ENCODE assay signal across 10 mouse cellular contexts in the genomic region with DNA sequence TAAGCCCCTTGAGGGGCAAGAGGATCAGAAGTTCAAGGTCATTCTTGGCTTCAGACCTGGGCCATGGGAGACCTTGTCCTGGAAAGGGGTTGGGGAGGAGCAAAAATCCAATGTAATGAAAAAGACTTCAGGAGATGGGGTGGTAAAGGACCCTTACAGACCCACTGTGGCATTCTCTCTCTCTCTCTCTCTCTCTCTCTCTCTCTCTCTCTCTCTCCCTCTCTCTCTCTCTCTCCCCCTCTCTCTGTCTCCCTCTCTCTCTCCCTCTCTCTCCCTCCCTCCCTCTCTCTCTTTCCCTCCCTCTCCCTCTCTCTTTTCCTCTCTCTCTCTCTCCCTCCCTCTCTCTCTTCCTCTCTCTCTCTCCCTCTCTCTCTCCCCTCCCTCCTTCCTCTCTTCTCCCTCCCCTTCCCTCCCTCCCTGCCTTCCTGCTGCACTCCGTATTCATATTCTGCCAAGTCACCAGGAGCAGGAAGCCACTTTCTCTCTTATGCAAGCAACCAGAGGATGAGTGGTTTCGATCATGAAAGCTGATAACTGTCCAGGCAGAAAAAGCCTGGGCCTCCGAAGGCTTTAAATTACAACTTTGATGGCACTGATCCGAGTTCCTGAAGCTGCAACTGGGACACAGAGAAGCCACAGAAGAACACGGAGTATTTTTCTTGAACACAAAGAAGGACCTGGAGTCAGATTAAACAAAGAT.
DNase-seq lines count a peak whose midpoint lies in the region; ATAC-seq and TF ChIP-seq lines count a peak whose summit lies in the region.
"Had no signal": no experiment of that assay in that cellular context is flagged by ENCODE, and none has a peak within 500 bp of the region (broad histone marks: within the 10 kb centered on the region; RNA-seq: fewer than 3 reads in every experiment).

No protein-coding gene starts in this region.

- H3K27me3 ChIP-seq in heart, embryonic 13.5 days (replicated peaks): no peaks in the 10 kb centered on the region
- H3K27me3 ChIP-seq in C2C12 (ENCODE audit: control insufficient read depth, insufficient read depth, insufficient read length): no peaks in the 10 kb centered on the region
- no peaks in the 10 kb centered on the region for H3K27me3 ChIP-seq in liver, embryonic 13.5 days
- no peaks in the 10 kb centered on the region for H3K27me3 ChIP-seq in midbrain, embryonic 13.5 days
- H3K27me3 ChIP-seq: limb, embryonic 13.5 days had no signal

- H3ac ChIP-seq in C2C12 (ENCODE audit: control insufficient read depth, insufficient read length, low read depth): no peak overlapping the region

- H3K27ac ChIP-seq in heart, embryonic 13.5 days (replicated peaks): no peak overlapping the region
- 0 out of 2 replicates have a peak overlapping the region, but pooled peaks have one; percentile 16 for H3K27ac ChIP-seq in liver, embryonic 13.5 days
- no peak overlapping the region for H3K27ac ChIP-seq in midbrain, embryonic 13.5 days
- H3K27ac ChIP-seq: hindbrain, embryonic 14.5 days; limb, embryonic 13.5 days had no signal

- 17% methylated on average over 5 of the region's 5 CpGs for WGBS in heart, embryonic 13.5 days
- WGBS in liver, embryonic 13.5 days (ENCODE audit: insufficient replicate concordance): 9% methylated on average over 5 of the region's 5 CpGs
- 47% methylated on average over 5 of the region's 5 CpGs for WGBS in midbrain, embryonic 13.5 days

- no peak for ATAC-seq in heart, embryonic 13.5 days (ENCODE audit: extremely low read depth, insufficient number of reproducible peaks, low FRiP score, low TSS enrichment)
- ATAC-seq in liver, embryonic 13.5 days (ENCODE audit: low read depth): no peak
- ATAC-seq in cerebellum, adult (ENCODE audit: insufficient number of reproducible peaks, low FRiP score, low TSS enrichment): no peak
- ATAC-seq in midbrain, embryonic 13.5 days: no peak

- H3K4me1 ChIP-seq in heart, embryonic 13.5 days: peaks cover 4% of the 10 kb centered on the region
- H3K4me1 ChIP-seq in liver, embryonic 13.5 days (replicated peaks): peaks cover 6% of the 10 kb centered on the region; the same call in 1 of the 2 replicates
- H3K4me1 ChIP-seq in midbrain, embryonic 13.5 days (replicated peaks): no peaks in the 10 kb centered on the region
- H3K4me1 ChIP-seq: limb, embryonic 13.5 days had no signal

- no peak for DNase-seq in heart, adult 9 months (ENCODE audit: low spot score in 2 of 2)
- DNase-seq in adipocyte (ENCODE audit: low spot score): peak; percentile 71
- no peak for DNase-seq in liver, embryonic 13.5 days
- no peak for DNase-seq in right cerebral cortex, postnatal 36 days (ENCODE audit: low spot score in 2 of 2)

- peaks cover 4% of the 10 kb centered on the region; the same call in 1 of the 2 replicates for H3K9me3 ChIP-seq in heart, embryonic 13.5 days
- no peaks in the 10 kb centered on the region for H3K9me3 ChIP-seq in liver, embryonic 13.5 days (replicated peaks)
- no peaks in the 10 kb centered on the region for H3K9me3 ChIP-seq in midbrain, embryonic 13.5 days
- H3K9me3 ChIP-seq: limb, embryonic 13.5 days had no signal

- peak overlapping the region; percentile 56; the same call in 1 of the 2 replicates for H3K9ac ChIP-seq in heart, embryonic 13.5 days
- no peak overlapping the region for H3K9ac ChIP-seq in liver, embryonic 13.5 days
- no peak overlapping the region for H3K9ac ChIP-seq in midbrain, embryonic 13.5 days (replicated peaks)
- H3K9ac ChIP-seq: hindbrain, embryonic 14.5 days; limb, embryonic 13.5 days had no signal

- H3K36me3 ChIP-seq in heart, embryonic 13.5 days: no peaks in the 10 kb centered on the region
- no peaks in the 10 kb centered on the region for H3K36me3 ChIP-seq in C2C12 (ENCODE audit: control insufficient read depth, insufficient read depth)
- H3K36me3 ChIP-seq in liver, embryonic 13.5 days: no peaks in the 10 kb centered on the region
- no peaks in the 10 kb centered on the region for H3K36me3 ChIP-seq in midbrain, embryonic 13.5 days
- H3K36me3 ChIP-seq: limb, embryonic 13.5 days had no signal

- no peak overlapping the region for H3K4me2 ChIP-seq in heart, embryonic 13.5 days
- 0 out of 2 replicates have a peak overlapping the region, but pooled peaks have one; percentile 17 for H3K4me2 ChIP-seq in liver, embryonic 13.5 days
- no peak overlapping the region for H3K4me2 ChIP-seq in midbrain, embryonic 13.5 days (replicated peaks)
- H3K4me2 ChIP-seq: hindbrain, embryonic 14.5 days; limb, embryonic 13.5 days had no signal

- TF ChIP-seq CTCF in C2C12 (IDR thresholded peaks at IDR 0.05; ENCODE audit: control insufficient read depth, insufficient read depth, insufficient read length): no peak

- no peak overlapping the region for H3K4me3 ChIP-seq in heart, embryonic 13.5 days
- H3K4me3 ChIP-seq in C2C12 (ENCODE audit: insufficient read depth, poor library complexity, severe bottlenecking): no peak overlapping the region
- no peak overlapping the region for H3K4me3 ChIP-seq in liver, embryonic 13.5 days (replicated peaks)
- H3K4me3 ChIP-seq in midbrain, embryonic 13.5 days (replicated peaks): no peak overlapping the region
- H3K4me3 ChIP-seq: limb, embryonic 13.5 days had no signal

- H3K79me2 ChIP-seq in C2C12 (ENCODE audit: control insufficient read depth, insufficient read depth): no peaks in the 10 kb centered on the region

- H3K79me3 ChIP-seq in C2C12 (ENCODE audit: low read depth): no peaks in the 10 kb centered on the region

TF ChIP-seq in C2C12, 6 proteins besides CTCF, POLR2A, EP300 and RAD21:
- TF ChIP-seq USF1 (IDR thresholded peaks at IDR 0.05; ENCODE audit: low read depth): no peak
- peak; percentile 86 for TF ChIP-seq CEBPB (IDR thresholded peaks at IDR 0.05; ENCODE audit: low read depth)
- TF ChIP-seq MAX (IDR thresholded peaks at IDR 0.05): no peak
- no peak for TF ChIP-seq MYOD1 (IDR thresholded peaks at IDR 0.05; ENCODE audit: control insufficient read depth, insufficient read length, low read depth)
